Mouse (Mus musculus) gastrocnemius, postnatal 36 days (tissue): Measurements from ENCODE around the gene Spata46. TPM values are rescaled to one million over a fixed set of nuclear protein-coding genes. Genes with fewer than 3 reads are reported as not detected.

Source experiments
- DNase-seq, 2 experiments: peaks; one replicate each; pipeline ENCODE4 v3.0.0; 2022
- intact Hi-C: fragments of 180-260 bp; cut with DNase I; formaldehyde crosslinking; loops from one replicate; pipeline ENCODE4 v1.15.1; 2025
- long read RNA-seq, 2 experiments: library from polyadenylated mRNA; stranded (forward); transcript quantifications; one replicate each; pipeline ENCODE4 v2.0.0; 2021
- total RNA-seq, 2 experiments: library from RNA; stranded (reverse); gene quantifications; 2 replicates each; pipeline ENCODE4 v1.2.3; 2021

Gene Spata46
- not detected for total RNA-seq
- long read RNA-seq, experiment 1, result 0 reads
- long read RNA-seq, experiment 2, result 0 reads

DNA sequence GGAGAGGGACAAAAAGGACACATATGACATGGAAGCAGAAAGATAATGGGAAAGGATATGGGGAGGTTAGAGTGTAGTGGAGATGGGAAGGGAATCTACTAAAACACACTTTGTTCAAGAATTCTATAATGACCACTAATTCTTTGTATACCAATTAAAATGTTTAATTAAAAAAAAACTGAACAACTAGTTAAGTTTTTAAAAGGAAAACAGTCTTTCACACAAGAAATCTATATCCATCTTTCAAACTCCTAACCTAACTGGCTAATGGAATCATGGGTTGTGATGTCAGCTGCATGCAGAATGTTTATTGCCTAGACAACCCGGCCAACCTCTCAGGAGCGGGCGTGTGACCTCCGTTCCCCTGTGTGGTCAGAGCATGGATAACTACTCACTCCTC lies at the start of gene Spata46:
TSS of gene Spata46 (plus strand) at position 301 of the 400 bp plus-strand sequence.
- no peak for DNase-seq
- intact Hi-C loops, result no loop called here

DNA sequence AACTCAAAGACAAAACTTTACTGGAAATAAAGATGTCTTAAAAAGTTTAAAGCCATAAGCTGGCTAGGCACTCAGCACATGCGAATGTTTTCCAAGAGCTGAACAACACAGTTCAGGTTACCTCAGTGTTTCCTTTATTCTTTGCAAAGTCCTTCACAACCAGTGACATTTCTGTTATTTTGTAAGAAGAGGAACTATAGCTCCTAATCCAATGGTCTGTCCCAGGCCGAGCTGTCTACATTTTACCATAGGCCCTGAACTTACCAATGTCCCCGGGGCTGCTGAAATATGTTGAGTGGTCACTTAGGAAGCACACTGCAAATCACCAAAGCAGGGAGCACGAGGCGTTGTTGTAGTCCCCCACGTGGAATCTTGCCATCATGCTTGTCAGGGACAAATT lies 38.3 kb upstream of the Spata46 start:
- intact Hi-C loops, result no loop called here
- DNase-seq, result no peak

DNA sequence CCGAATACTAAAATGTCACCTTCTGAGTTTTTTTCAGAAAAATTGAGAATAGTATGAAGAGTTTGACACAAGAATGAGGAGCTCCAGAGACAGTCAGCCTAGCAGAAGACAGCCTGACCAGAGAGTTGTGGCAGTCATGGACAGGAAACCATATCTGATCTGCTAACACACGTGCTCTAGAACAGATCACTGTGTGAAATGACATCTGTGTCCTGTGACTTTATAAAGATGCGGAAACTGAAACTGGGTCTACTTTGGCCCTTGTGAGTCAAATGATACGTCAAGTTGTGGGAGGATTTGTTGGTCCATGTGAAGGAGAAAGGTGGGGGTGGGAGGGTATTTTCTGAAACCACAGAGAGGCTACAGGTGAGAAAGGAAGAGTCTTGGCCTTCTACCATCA lies 37.9 kb upstream of the Spata46 start:
- DNase-seq, result no peak
- intact Hi-C loops, result no loop called here

DNA sequence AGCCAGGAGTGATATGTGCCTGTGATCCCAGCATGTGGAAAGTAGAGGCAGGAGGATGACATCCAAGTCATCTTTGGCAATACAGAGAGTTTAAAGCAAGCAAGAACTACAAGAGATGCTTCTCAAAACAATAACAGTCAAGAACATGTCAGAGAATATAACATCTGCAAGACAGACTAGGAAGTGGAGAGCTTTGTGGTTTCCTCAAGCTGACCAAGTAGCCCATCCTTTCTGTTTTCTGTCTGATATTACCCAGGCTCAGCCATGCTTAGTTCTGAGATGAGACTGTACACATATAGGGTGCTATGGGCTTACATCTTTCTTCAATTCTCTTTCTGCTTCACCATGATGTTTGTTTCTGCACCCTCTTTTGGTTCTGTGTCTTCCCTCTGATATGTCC lies 35.4 kb upstream of the Spata46 start:
- no peak for DNase-seq
- intact Hi-C loops, result no loop called here

DNA sequence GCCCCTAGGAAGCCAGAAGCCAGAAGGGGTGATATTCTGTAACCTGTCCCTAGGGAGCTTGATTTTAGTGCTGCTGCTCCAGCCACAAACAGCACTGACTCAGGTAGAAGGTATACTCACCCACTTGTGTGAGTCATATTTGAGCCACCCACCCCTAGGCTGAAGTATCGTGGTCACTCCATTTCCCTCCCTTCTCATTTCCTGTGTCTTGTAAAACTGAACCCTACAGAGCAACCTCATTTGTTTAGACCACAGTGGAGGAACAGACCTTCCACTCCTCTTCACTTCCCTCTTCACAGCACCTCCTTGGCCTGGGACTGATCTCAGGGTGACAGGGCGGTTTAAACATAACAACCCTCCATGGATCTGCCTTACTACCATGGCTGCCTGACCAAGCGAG lies 31.6 kb upstream of the Spata46 start, which contains the start of gene Sh2d1b1:
TSS of gene Sh2d1b1 (plus strand) at position 305 of the 400 bp plus-strand sequence.
- no peak for DNase-seq
- intact Hi-C loops, result no loop called here

DNA sequence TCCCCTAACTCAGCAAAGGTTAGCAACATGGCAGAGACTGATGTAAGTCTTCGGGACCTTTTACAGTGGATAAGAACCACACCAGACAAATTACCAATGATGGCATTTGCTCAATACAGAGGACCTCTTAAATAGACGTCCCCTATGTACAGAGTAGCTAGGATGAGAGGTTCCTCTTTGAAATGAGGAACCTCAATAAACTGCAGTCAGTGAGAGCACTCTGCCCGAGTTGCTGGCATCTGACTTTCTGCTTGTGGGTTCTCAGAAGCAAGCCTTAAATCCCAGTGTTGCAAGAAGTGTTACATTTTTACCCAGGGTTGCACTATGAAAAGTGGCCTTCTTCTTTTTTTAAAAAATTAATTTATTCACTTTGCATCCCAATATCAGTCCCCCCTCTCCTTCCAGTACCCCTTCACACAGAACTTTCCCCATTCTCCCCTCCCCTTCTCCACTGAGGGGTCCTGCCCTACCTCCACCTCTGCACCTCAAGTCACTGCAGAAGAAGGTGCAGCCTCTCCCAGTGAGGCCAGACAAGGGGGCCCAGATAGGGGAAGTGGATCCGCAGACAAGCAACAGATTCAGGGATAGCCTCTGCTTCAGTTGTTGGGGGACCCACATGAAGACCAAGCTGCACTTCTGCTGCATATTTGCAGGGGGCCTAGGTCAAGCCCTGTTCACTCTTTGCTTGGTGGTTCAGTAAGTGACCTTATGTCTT lies 26.0 kb upstream of the Spata46 start:
- intact Hi-C loops, result no loop called here
- no peak for DNase-seq

DNA sequence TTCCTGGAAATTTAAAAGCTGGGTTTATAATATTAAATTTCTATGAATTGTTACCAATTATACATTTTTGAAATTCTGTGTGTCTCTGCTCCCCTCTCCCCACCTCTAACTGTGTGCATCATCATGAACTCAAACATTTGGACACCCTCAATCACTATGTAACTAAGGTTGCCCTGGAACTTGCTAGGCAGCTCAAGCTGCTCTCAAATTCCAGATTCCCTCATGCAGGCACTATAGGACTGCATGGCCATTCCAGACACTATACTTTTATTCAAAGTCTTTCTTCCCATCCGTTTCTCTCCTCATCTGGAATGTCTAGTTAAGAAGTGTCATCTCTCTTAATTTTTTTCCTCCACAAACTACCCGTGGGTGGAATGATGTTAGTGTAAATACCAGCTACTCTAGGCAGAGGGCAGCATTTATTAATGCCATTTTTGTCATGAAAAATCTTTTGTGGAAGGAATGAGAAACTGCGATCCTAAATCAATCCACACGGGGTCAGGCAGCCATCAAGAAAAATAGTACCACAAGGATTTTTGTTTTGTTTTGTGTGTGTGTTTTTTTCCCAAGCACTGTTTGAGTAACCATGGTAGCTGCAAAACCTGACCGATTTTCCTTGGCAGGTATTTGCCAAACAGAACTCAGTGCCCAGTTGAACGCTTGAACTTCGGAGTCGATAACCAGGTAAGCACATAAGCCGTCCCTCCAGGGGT lies 16.2 kb upstream of the Spata46 start:
- intact Hi-C loops, result loop anchor here (2.0 kb wide), 1 partner anchor 320 kb away; no protein-coding TSS in a partner anchor
- DNase-seq, result no peak

DNA sequence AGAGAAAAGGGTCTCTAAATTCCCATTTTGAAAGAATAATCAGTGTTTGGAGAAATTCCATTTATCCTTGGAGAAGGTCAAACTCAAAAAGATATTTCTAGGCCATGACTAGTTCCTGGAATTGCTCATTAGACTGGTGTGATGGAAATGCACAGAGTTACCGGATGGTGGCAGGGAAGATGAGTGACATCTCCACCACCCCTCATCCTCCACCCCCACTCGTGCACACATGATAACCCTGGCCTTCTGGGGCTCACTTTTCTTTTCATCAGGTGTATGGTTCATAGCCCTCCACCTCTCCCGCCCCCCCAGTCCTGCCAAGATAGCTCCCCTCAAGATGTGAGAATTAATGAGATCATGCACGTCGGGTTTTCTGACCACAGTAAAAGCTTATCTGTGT lies 15.3 kb upstream of the Spata46 start:
- DNase-seq, result no peak
- intact Hi-C loops, result loop anchor here (2.0 kb wide), 1 partner anchor 320 kb away; no protein-coding TSS in a partner anchor

DNA sequence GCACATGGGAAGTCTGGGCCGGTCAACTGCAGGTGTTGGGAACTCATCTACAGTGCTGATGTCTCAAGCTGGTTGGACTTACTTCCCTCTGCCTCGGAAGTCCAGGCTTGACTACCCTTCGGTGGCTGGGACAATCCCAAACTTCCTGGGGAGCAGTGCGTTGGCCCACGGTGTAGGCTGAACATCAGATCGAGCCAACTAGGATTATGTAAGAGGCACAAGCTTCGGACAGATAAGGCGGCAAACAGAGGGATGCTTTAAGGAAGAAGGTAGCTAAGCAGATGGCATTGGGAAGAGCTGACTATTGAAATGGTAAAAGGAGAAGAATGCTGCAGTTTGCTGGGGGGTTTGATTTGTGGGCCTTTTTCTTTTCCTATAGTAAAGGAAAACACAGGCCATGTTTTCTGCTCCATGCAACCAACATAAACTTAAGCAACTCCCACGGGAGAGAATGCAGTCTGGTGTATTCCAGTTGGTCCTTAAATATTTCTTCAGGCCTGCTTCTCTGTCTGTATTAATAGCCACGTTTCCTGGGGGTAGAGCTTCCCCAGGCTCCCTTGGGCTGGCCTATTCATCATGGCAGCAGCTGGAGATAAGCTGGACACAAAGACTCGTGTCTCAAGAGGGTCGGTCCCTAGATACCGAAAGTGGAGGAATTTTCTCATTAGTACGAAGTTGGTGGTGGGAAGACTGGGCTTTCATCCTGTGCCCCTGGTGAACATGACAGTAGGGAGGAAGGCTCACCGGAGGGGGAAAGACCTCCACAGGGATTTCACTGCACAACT lies 13.6 kb upstream of the Spata46 start:
- intact Hi-C loops, result no loop called here
- DNase-seq, result no peak

DNA sequence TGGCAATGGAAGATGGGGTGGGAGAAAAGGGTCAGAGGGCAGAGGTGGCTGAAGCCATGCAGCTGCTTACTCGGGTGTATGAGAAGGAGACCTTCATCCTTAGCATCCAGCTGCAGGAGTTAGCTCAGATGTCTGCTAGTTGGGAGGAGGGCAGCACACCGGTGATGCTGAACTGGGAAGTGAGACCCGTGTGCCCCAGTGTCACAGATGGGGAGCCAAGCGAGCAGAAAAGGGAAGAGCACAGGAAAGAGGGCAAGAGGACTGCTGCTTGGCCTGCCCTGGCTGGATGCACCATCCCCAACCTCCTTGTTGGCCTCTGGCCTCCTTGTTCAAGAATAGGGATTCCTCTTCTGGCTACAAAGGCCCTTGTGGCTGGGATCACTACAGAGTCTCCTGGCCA lies 9.1 kb upstream of the Spata46 start:
- DNase-seq, result no peak
- intact Hi-C loops, result no loop called here

DNA sequence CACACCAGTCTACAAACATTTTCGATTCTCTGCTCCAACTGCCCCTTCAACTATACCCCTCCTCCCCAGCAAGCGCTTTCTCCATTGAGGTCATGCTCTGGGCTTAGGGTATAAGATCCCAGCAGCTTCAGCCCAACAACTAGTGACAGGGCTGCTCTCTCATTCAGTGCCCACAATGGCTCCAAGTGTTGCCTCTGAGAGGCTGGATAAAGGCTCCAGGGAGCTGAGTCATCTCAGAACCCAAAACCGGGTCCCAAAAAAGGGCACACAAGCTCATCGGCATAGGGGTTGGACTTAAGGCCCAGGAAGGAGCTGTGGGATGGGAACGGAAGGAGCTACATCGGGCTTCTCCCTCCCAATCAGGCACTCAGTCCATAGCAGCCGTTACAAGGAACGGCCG lies 6.9 kb upstream of the Spata46 start:
- DNase-seq, result no peak
- intact Hi-C loops, result no loop called here

DNA sequence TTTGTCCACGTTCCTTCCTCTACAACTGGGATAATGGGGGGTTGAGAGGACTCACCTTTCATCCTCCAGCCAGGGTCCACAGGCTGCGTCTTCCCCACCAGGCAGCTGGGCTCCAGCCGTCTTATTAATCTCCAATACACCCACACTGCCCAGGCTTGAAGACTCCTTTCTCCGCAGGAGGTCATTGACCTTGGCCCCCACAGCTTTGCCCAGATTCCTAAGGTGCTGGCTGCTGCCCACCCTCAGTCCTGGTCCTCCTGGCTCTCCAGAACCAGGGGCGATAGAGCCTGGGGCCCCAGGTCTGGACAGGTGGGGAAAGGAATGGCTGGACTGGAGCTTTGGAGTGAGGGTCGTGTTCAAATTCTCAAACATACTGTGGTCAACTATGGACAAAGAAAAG lies 6.1 kb upstream of the Spata46 start:
- intact Hi-C loops, result no loop called here
- no peak for DNase-seq

DNA sequence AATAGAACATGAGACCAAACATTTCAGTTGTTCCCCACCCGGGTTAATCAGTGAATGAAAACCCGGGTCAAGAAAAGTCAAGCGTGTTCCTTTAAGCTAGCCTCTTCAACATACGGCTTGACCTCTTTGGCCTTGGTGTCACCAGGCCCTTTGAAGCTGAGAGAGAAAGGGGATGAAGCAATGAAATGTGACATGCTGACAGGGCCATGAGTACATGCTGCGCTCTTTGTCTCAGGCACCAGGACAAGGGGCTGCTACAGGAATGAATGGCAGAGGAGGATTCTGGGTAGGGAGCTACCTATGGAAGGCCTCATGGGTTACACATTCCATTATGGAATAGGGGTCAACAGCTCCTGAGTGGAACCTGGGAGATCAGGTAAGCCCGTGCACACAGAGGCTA lies 5.5 kb upstream of the Spata46 start:
- intact Hi-C loops, result no loop called here
- no peak for DNase-seq

DNA sequence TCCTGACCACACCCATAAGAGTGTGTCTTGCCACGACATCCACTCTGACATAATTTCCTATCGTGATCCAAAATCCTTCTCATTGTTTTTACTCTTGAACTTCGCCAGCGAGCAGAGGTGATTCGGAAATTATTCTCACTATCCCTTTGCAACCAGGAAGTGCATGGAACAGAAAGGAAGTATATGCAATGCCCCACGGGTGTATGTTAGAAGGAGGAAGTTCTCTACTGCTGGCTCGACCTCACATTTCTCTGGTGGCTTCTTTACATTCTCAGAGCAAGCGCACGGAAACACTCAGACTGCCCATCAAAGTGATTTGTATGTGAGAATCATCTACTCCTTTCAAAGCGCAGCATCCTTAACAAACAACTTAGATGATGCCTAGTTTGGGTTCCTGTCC lies 3.6 kb upstream of the Spata46 start:
- intact Hi-C loops, result no loop called here
- no peak for DNase-seq

DNA sequence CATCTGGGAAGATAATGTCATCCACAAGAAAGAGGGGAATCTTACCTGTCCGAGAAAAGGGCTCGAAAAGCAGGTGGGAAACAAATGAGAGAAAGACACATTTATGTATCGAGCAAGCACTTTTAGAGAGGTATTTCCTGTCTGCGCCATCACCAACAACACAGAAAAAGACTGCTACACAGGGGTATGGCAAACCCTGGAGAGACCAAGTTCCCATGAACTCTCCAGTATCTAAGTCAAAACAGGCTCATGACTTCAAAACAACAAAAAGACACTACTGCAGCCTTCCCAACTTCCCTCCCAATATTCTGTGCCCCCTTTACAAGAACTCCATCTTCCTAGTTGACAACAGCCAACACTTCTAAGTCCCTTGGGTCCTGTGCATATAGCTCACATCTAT lies 2.4 kb upstream of the Spata46 start, which contains the start of gene Gm7694:
TSS of gene Gm7694 (minus strand) at position 101 of the 400 bp plus-strand sequence.
- intact Hi-C loops, result no loop called here
- no peak for DNase-seq

DNA sequence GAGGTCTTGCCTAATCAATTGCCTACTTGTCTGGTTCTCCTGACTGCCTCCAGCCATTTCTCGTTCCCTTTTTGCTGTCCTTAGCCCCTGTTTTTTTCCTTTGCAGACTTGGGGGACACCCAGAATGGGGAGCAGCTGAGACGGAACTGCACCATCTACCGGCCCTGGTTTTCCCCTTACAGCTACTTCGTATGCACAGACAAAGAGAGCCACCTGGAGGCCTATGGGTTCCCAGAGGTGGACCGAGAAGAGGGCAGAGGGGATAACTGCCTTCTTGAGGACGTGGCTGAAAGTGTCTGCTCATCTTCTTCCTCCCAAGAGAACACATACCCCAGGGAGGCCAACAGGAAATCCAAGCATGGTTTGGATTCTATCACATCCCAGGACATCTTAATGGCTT lies 2.8 kb downstream of the Spata46 start:
- DNase-seq, result no peak
- intact Hi-C loops, result no loop called here

DNA sequence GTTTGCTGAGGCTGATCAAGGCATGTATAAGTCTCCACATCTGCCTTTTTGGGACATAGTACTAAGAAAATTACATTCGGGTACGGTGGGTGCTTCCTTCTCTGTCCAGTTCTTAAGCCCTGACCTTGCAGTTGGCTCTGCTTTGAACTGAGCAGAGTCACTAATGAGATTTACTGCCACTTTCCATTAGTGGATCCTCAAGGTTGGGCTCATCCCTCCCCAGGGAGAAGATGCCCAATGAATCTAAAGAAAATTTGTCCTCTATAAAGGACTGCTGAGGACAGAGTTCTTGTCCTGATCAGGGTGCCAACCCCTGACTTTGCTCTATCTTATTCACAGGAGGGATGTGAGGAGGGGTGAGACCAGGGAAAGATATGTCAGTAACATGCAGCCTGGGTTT lies 13.4 kb downstream of the Spata46 start:
- intact Hi-C loops, result no loop called here
- no peak for DNase-seq

DNA sequence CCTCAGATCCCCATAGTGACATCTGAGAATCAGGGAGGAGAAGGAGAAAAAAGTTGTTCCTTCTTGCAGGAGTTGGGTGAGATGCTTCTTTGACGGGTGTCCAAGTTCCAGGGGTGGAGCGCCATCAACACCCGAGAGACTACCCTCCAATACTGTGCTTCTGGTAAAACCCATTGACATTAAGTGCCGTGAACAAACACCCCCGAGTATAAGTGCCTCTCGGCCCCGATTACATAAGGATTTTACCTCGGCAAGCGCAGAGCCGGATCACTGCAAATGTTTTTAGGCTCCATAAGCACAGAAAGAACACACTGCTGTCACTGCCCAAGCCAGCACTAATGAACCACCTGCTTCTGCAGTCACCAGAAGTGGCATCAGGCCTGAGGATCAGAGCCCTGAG lies 14.4 kb downstream of the Spata46 start:
- no peak for DNase-seq
- intact Hi-C loops, result no loop called here

DNA sequence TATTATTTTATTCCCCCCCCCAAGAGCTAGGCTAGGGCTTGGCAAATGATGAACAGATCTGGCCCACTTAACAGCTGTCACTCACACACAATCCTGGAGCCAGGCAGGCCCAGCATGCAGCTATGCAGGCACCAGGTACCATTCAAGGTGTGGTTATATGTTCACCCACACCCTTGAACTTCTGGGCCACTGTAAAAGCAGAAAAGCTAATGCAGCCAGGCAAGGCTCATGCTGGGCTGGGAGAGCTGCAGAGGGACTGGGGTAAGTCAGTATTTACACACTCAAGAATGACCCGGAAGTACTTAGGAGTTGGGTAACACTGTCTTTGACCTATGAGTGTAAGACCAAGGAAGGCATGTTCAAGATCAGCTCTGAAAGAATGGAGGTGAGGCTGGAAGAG lies 15.7 kb downstream of the Spata46 start:
- DNase-seq, result no peak
- intact Hi-C loops, result no loop called here

DNA sequence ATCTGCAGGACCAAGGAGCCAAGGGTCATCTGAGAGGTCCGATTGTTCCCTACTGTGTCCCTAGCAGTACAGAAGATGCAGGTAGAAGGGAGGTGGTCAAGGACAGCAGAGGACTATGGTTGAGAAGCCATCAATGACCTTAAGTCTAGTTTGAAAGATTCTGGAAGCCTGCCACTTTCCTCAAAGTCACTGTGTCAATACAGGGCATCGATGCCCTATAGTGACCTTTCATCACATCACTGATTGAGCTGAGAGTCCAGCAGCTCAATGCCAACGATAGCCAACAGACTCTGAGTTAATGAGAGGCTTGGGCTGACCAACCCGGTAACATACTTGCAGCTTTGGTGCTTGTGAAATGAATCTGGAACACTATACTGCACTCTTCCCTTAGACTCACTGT lies 16.7 kb downstream of the Spata46 start:
- intact Hi-C loops, result no loop called here
- DNase-seq, result no peak

DNA sequence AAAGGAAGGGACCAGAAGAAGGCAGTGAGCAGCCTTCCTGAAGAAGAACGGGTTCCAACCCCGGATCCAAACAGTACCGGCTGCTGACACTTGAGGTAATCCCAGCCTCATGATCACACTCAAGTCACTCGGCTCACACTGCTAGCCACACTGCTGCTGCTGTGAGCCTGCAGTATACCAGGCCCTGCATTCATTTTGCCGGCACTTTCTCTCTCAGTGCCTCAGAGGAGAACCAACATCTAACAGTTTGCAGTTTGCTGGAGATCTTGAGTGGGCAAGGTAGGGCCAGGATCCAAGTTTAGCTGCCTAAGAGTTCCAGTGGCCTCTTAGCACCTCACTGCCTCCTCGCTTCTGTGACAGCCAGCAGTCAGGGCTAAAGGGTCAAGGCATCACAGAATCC lies 23.3 kb downstream of the Spata46 start:
- DNase-seq, result no peak
- intact Hi-C loops, result no loop called here
